Mouse (Mus musculus) ES-E14 (cell line): ENCODE results near the gene Klk13. TPM values are rescaled to one million over a fixed set of nuclear protein-coding genes. Genes with fewer than 3 reads are reported as not detected.
A peak's percentile ranks its signal among the peaks of the same experiment; 100 is the strongest.

Experiments
- DNase-seq: peaks from one replicate; pipeline ENCODE4 v3.0.0-alpha.2; 2013; ENCODE audit warnings: low read depth, low spot score
- H3K27ac ChIP-seq: 2 replicates; pipeline ENCODE4 v1.5.1; 2012; ENCODE audit warnings: low read depth, mild to moderate bottlenecking, low read length, moderate library complexity, mixed read lengths; ENCODE audit not compliant: poor library complexity, insufficient read depth, severe bottlenecking
- H3K36me3 ChIP-seq: 2 replicates; pipeline ENCODE4 v1.6.1; 2012; ENCODE audit warnings: mild to moderate bottlenecking, low read length, moderate library complexity, mixed read lengths; ENCODE audit not compliant: control insufficient read depth, poor library complexity, insufficient read depth, severe bottlenecking
- H3K4me1 ChIP-seq, 2 experiments: fragments of 150-350 bp in 1 of 2; sonication (generic) in 1 of 2; 2 replicates each; pipeline ENCODE4 v1.6.1; 2012; ENCODE audit warnings: low read length in 2 of 2, mild to moderate bottlenecking in 1 of 2, mixed read lengths in 1 of 2; ENCODE audit not compliant: control insufficient read depth in 2 of 2, insufficient read depth in 2 of 2, poor library complexity in 1 of 2
- H3K4me3 ChIP-seq, 2 experiments: fragments of 150-350 bp in 1 of 2; sonication (generic) in 1 of 2; 2 replicates each; pipeline ENCODE4 v1.5.1; 2012; ENCODE audit warnings: low read length in 2 of 2, low read depth in 1 of 2, mild to moderate bottlenecking in 1 of 2, mixed read lengths in 1 of 2; ENCODE audit not compliant: insufficient read depth in 1 of 2, poor library complexity in 1 of 2, severe bottlenecking in 1 of 2
- H3K9ac ChIP-seq: 2 replicates; pipeline ENCODE4 v1.6.1; 2012; ENCODE audit warnings: low read depth, mild to moderate bottlenecking, low read length, mixed read lengths; ENCODE audit not compliant: poor library complexity, insufficient read depth, severe bottlenecking
- H3K9me3 ChIP-seq: fragments of 150-350 bp; sonication (generic); 2 replicates; pipeline ENCODE4 v1.6.1; 2012; ENCODE audit warnings: low read depth, mild to moderate bottlenecking, low read length; ENCODE audit not compliant: control insufficient read depth, insufficient read depth
- CHD2 ChIP-seq: IDR thresholded peaks from 2 replicates; pipeline ENCODE4 v1.6.1; 2014; ENCODE audit warnings: mild to moderate bottlenecking, low read depth, low read length, inconsistent platforms
- HCFC1 ChIP-seq: IDR thresholded peaks from 2 replicates; pipeline ENCODE4 v1.6.1; 2012; ENCODE audit warnings: low read length, inconsistent platforms, borderline replicate concordance; ENCODE audit not compliant: insufficient read depth
- MAFK ChIP-seq: IDR thresholded peaks from 2 replicates; pipeline ENCODE4 v1.6.1; 2014; ENCODE audit warnings: mild to moderate bottlenecking, low read depth, low read length, inconsistent platforms; ENCODE audit not compliant: insufficient read depth
- ZC3H11A ChIP-seq: IDR thresholded peaks from 2 replicates; pipeline ENCODE4 v1.6.1; 2012; ENCODE audit warnings: low read depth, mild to moderate bottlenecking, inconsistent platforms, low read length, borderline replicate concordance
- ZNF384 ChIP-seq: IDR thresholded peaks from 2 replicates; pipeline ENCODE4 v1.6.1; 2012; ENCODE audit warnings: low read depth, low read length, inconsistent platforms
- in situ Hi-C, 2 experiments: fragments of 600-800 bp; cut with MboI; formaldehyde crosslinking; loops; one replicate each; pipeline ENCODE4 v1.15.1; 2025; ENCODE audit warnings: low sequenced_read_pairs in 2 of 2, inconsistent platforms in 1 of 2; ENCODE audit not compliant: unreplicated experiment in 2 of 2
- total RNA-seq: library from RNA; depleted of rRNA; stranded (reverse); fragments of 300-350 nt; gene quantifications from 2 replicates; pipeline ENCODE4 v1.2.3, GENCODE M21; 2012

The Klk13 gene
- total RNA-seq, 1 experiment, result 0.36 TPM

GRCm38 (mm10) chr7:43671809-43672580 lies 40.4 kb upstream of the Klk13 start, which contains the start of gene Ctu1:
Gene Ctu1 (plus strand): TSS chr7:43672016.
- Histone ChIP-seq H3K9me3 (no peaks in the 10 kb centered on the region), H3K4me1 (peaks cover 2 to 13% of the 10 kb centered on the region in 2 experiments; a peak in 1 of 4 replicates), H3K36me3 (peaks cover 2% of the 10 kb centered on the region; the same call in 1 of the 2 replicates), H3K27ac (no peak within 1 kb of the TSS), H3K4me3 (peak within 1 kb of the TSS; percentile 73 to 79), H3K9ac (peak within 1 kb of the TSS; percentile 68)
- DNase-seq, result peak; percentile 77
- no peak for TF ChIP-seq MAFK
- TF ChIP-seq HCFC1, result peak; percentile 98
- in situ Hi-C loops, result no loop called here

- DNase-seq, result no peak
- no peak for TF ChIP-seq MAFK
- no peak for TF ChIP-seq ZC3H11A
- TF ChIP-seq CHD2, result no peak
- no peak for TF ChIP-seq ZNF384
- no peak for TF ChIP-seq HCFC1
- Histone ChIP-seq H3K4me3 (peak overlapping the region; percentile 73 to 79), H3K4me1 (peaks cover 2 to 13% of the 10 kb centered on the region in 2 experiments; a peak in 1 of 4 replicates), H3K36me3 (peaks cover 2% of the 10 kb centered on the region; the same call in 1 of the 2 replicates), H3K9me3 (no peaks in the 10 kb centered on the region), H3K27ac (no peak overlapping the region), H3K9ac (peak overlapping the region; percentile 68; the same call in 1 of the 2 replicates)
- in situ Hi-C loops, result no loop called here
These were observed 39.6 kb upstream of the Klk13 start for GRCm38 (mm10) chr7:43672581-43673260.

GRCm38 (mm10) chr7:43675091-43675490 lies 37.3 kb upstream of the Klk13 start:
- Histone ChIP-seq H3K36me3 (peaks cover 4% of the 10 kb centered on the region; the same call in 1 of the 2 replicates), H3K9ac (peak overlapping the region; percentile 51), H3K4me1 (peaks cover 2 to 11% of the 10 kb centered on the region in 2 experiments; a peak in 1 of 4 replicates), H3K9me3 (no peaks in the 10 kb centered on the region), H3K4me3 (peak overlapping the region; percentile 69 to 72), H3K27ac (no peak overlapping the region)
- no peak for DNase-seq
- in situ Hi-C loops, result loop anchor here (25.0 kb wide), 1 partner anchor 212 kb away; the partner anchor contains the start of gene Klk4 (in 2 of the 2)
- TF ChIP-seq CHD2, result no peak
- TF ChIP-seq ZC3H11A, result no peak
- TF ChIP-seq ZNF384, result no peak
- TF ChIP-seq HCFC1, result 0 out of 2 replicates have a peak, but pooled peaks have one; percentile 47

GRCm38 (mm10) chr7:43678517-43678916 lies 33.9 kb upstream of the Klk13 start:
- in situ Hi-C loops, result loop anchor here (25.0 kb wide), 1 partner anchor 209 kb away; the partner anchor contains the start of gene Klk4 (in 2 of the 2)
- peaks cover 4% of the 10 kb centered on the region; the same call in 1 of the 2 replicates for H3K36me3 ChIP-seq
- H3K9me3 ChIP-seq, result no peaks in the 10 kb centered on the region
- TF ChIP-seq ZC3H11A, result peak; percentile 15; the same call in 1 of the 2 replicates
- TF ChIP-seq CHD2, result no peak
- TF ChIP-seq ZNF384, result no peak
- TF ChIP-seq MAFK, result no peak
- peaks cover 2 to 9% of the 10 kb centered on the region in 2 experiments; a peak in 1 of 4 replicates for H3K4me1 ChIP-seq
- H3K27ac ChIP-seq, result no peak overlapping the region
- no peak overlapping the region for H3K9ac ChIP-seq
- no peak for DNase-seq
- no peak overlapping the region for H3K4me3 ChIP-seq
